Mouse (Mus musculus) hindbrain, embryonic 12.5 days (tissue): Measurements from ENCODE around the gene Lifr. TPM values are rescaled to one million over a fixed set of nuclear protein-coding genes. Genes with fewer than 3 reads are reported as not detected.
A peak's percentile ranks its signal among the peaks of the same experiment; 100 is the strongest.

Experiments used
- ATAC-seq: fragments of 200-750 bp; cut with Nextera tagmentation; 2 replicates; pipeline ENCODE4 v1.8.0; 2017; ENCODE audit warnings: moderate TSS enrichment; ENCODE audit not compliant: low FRiP score
- H3K27ac ChIP-seq: fragments of 300-500 bp; sonication (generic); 2 replicates; pipeline ENCODE4 v1.5.1; 2016; ENCODE audit warnings: mild to moderate bottlenecking
- H3K27me3 ChIP-seq: fragments of 300-500 bp; sonication (generic); 2 replicates; pipeline ENCODE4 v1.6.1; 2016; ENCODE audit warnings: mild to moderate bottlenecking
- H3K36me3 ChIP-seq: fragments of 300-500 bp; sonication (generic); 2 replicates; pipeline ENCODE4 v1.6.1; 2016; ENCODE audit warnings: mild to moderate bottlenecking
- H3K4me1 ChIP-seq: fragments of 300-500 bp; sonication (generic); 2 replicates; pipeline ENCODE4 v1.6.1; 2016
- H3K4me2 ChIP-seq: fragments of 300-500 bp; sonication (generic); replicated peaks from 2 replicates; pipeline ENCODE4 v1.6.1; 2016; ENCODE audit warnings: mild to moderate bottlenecking
- H3K4me3 ChIP-seq: fragments of 300-500 bp; sonication (generic); 2 replicates; pipeline ENCODE4 v1.5.1; 2016; ENCODE audit warnings: mild to moderate bottlenecking
- H3K9ac ChIP-seq: fragments of 300-500 bp; sonication (generic); 2 replicates; pipeline ENCODE4 v1.6.1; 2016; ENCODE audit warnings: mild to moderate bottlenecking, moderate library complexity
- H3K9me3 ChIP-seq: fragments of 300-500 bp; sonication (generic); replicated peaks from 2 replicates; pipeline ENCODE4 v1.6.1; 2016; ENCODE audit warnings: mild to moderate bottlenecking
- WGBS: fragments of 180-500 bp; shearing (Covaris S2); methylation state at CpG from one replicate; pipeline ENCODE4 v1.1.7; 2016; 5-methylcytosine and 5-hydroxymethylcytosine counted together
- polyA plus RNA-seq: library from polyadenylated mRNA; unstranded; fragments of >200 nt; fragmentation: Nextera tagmentation; extraction: Ambion mirVana; gene quantifications from 2 replicates; pipeline ENCODE4 v1.2.1, GENCODE M21; 2016

The Lifr gene
- polyA plus RNA-seq, 1 experiment from 2014 or later = 16.5 TPM

GRCm38 (mm10) chr15:7173346-7173745 lies 82.9 kb downstream of the Lifr start:
- no peak for ATAC-seq
- WGBS = 87% methylated on average over 7 of the region's 7 CpGs
- no peak overlapping the region for H3K4me2 ChIP-seq

GRCm38 (mm10) chr15:7173776-7174175 lies 83.4 kb downstream of the Lifr start:
- no peak overlapping the region for H3K27ac ChIP-seq
- no peaks in the 10 kb centered on the region for H3K9me3 ChIP-seq
- 83% methylated on average over 8 of the region's 8 CpGs for WGBS
- H3K27me3 ChIP-seq = no peaks in the 10 kb centered on the region
- H3K36me3 ChIP-seq = peaks cover 20% of the 10 kb centered on the region; the same call in 1 of the 2 replicates
- H3K4me1 ChIP-seq = no peaks in the 10 kb centered on the region
- H3K9ac ChIP-seq = no peak overlapping the region
- no peak overlapping the region for H3K4me3 ChIP-seq
- H3K4me2 ChIP-seq = no peak overlapping the region
- ATAC-seq = no peak

More at GRCm38 (mm10) chr15:7173346-7173745, 82.9 kb downstream of the Lifr start:
- no peaks in the 10 kb centered on the region for H3K27me3 ChIP-seq
- no peak overlapping the region for H3K4me3 ChIP-seq
- H3K9me3 ChIP-seq = no peaks in the 10 kb centered on the region
- H3K9ac ChIP-seq = no peak overlapping the region
- peaks cover 20% of the 10 kb centered on the region; the same call in 1 of the 2 replicates for H3K36me3 ChIP-seq
- H3K27ac ChIP-seq = no peak overlapping the region
- no peaks in the 10 kb centered on the region for H3K4me1 ChIP-seq

DNA sequence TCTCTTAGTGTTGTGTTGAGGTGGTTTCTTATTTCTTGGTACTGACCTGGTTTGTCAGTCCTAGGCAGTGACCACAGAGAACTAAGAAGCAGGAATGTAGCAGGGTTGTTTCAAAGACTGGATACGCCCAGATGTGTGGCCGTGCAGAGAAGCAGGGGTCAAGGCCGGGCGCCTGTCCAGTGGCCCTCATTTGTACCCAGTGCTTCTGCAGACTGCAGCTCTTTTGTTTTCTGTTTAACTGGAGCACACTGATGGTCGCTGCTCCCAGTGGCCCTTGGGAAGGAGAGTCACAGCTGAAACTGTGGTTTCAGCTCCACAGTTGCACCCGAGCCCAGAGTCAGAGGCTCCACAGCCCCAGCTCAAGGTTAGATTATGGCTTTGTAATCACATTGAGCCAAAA lies 90.2 kb downstream of the Lifr start:
- WGBS = 36% methylated on average over 6 of the region's 6 CpGs
- peaks cover 22% of the 10 kb centered on the region for H3K36me3 ChIP-seq
- no peak overlapping the region for H3K4me2 ChIP-seq
- H3K4me1 ChIP-seq = peaks cover 4% of the 10 kb centered on the region; the same call in 1 of the 2 replicates
- H3K27me3 ChIP-seq = no peaks in the 10 kb centered on the region
- no peak for ATAC-seq
- H3K4me3 ChIP-seq = no peak overlapping the region
- no peak overlapping the region for H3K27ac ChIP-seq
- no peak overlapping the region for H3K9ac ChIP-seq
- no peaks in the 10 kb centered on the region for H3K9me3 ChIP-seq

- Histone ChIP-seq H3K4me2 (no peak overlapping the region), H3K27me3 (no peaks in the 10 kb centered on the region), H3K9me3 (no peaks in the 10 kb centered on the region), H3K36me3 (peaks cover 41% of the 10 kb centered on the region), H3K4me3 (no peak overlapping the region), H3K9ac (no peak overlapping the region), H3K27ac (no peak overlapping the region), H3K4me1 (peaks cover 6% of the 10 kb centered on the region; the same call in 1 of the 2 replicates)
- ATAC-seq = no peak
- WGBS = 89% methylated on average over 6 of the region's 6 CpGs
Observed at GRCm38 (mm10) chr15:7187682-7188081, 97.3 kb downstream of the Lifr start.

DNA sequence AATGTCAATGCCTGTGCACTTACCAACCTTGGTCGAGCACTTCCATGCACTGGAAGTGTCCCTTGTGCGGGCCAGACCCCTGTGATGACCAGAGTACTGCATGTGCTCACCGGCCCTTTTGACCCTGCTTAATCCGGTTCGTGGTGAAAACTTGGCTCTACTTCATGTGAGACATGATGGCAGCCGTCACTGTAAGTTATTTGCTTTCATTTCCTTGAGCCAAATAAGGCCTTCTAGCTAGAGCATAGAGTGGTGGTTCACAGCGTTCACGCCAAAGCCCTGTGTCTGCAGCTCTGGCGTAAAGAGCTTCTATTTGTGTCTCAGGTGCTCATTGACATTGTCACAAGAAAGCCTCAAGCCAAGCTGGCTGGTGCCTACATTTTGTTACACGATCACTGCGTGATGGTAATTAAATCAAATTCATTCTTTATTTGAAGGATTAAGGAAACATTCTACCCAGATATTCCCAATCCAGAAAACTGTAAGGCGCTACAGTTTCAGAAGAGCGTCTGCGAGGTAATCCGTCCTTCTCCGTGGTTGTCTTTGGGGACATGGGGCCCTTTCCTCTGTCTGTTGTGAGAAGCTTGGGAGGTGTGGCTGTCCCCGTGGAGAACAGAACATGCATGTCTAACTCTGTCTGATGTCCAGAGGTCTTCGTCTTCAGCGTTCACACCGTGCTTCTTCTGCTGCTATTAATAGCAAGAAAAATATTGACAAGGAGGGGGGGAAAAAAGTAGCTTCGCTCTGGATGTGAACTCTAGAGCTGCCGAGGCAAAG lies 99.5 kb downstream of the Lifr start:
- H3K9ac ChIP-seq = no peak overlapping the region
- H3K4me3 ChIP-seq = no peak overlapping the region
- 88% methylated on average over 22 of the region's 22 CpGs for WGBS
- ATAC-seq = no peak
- peaks cover 23% of the 10 kb centered on the region for H3K4me1 ChIP-seq
- H3K36me3 ChIP-seq = peaks cover 36% of the 10 kb centered on the region
- no peak overlapping the region for H3K4me2 ChIP-seq
- H3K27ac ChIP-seq = no peak overlapping the region
- H3K9me3 ChIP-seq = no peaks in the 10 kb centered on the region
- H3K27me3 ChIP-seq = no peaks in the 10 kb centered on the region

GRCm38 (mm10) chr15:7191074-7191473 lies 100.7 kb downstream of the Lifr start:
- Histone ChIP-seq H3K4me1 (peaks cover 31% of the 10 kb centered on the region), H3K9ac (no peak overlapping the region), H3K9me3 (no peaks in the 10 kb centered on the region), H3K27ac (no peak overlapping the region), H3K27me3 (no peaks in the 10 kb centered on the region), H3K36me3 (peaks cover 26% of the 10 kb centered on the region), H3K4me3 (no peak overlapping the region), H3K4me2 (no peak overlapping the region)
- WGBS = 88% methylated on average over 4 of the region's 4 CpGs
- ATAC-seq = no peak

- Histone ChIP-seq H3K4me1 (peaks cover 34% of the 10 kb centered on the region), H3K9me3 (no peaks in the 10 kb centered on the region), H3K27me3 (no peaks in the 10 kb centered on the region), H3K4me3 (no peak overlapping the region), H3K36me3 (peaks cover 21% of the 10 kb centered on the region), H3K27ac (no peak overlapping the region), H3K9ac (no peak overlapping the region), H3K4me2 (no peak overlapping the region)
- no peak for ATAC-seq
- 91% methylated on average over 2 of the region's 2 CpGs for WGBS
Observed at GRCm38 (mm10) chr15:7192582-7192981, 102.2 kb downstream of the Lifr start.

- Histone ChIP-seq H3K9me3 (no peaks in the 10 kb centered on the region), H3K9ac (no peak overlapping the region), H3K4me3 (no peak overlapping the region), H3K36me3 (peaks cover 20% of the 10 kb centered on the region), H3K4me2 (peak overlapping the region; percentile 22; the same call in 1 of the 2 replicates), H3K4me1 (peaks cover 40% of the 10 kb centered on the region), H3K27me3 (no peaks in the 10 kb centered on the region), H3K27ac (peak overlapping the region; percentile 87)
- 7% methylated on average over 13 of the region's 13 CpGs for WGBS
- peak; percentile 68 for ATAC-seq
Observed at GRCm38 (mm10) chr15:7194147-7194720, 103.8 kb downstream of the Lifr start.

DNA sequence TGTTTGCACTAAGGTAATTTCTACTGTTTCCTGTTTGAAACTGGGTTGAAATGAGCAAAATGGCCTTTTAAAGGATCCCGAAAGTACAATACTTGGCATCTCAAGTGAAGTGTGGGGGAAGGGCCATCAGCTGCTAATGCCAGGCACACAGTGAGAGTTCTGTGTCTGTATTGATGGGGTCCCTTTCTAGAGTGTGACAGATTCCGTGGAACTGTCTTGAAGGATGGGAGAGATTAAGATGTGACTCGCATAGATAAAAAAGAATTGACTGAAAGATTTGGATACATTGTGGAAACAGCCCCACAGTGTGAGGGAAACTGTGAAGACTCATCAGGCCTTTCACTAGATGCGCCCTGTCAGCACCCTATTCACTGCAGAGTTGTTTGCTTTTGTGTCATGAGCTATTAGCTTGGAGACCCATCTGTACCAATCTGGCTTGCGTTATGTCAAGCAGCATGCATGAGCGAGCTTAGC lies 104.4 kb downstream of the Lifr start:
- Histone ChIP-seq H3K36me3 (peaks cover 15% of the 10 kb centered on the region), H3K4me2 (0 out of 2 replicates have a peak overlapping the region, but pooled peaks have one; percentile 22), H3K9ac (no peak overlapping the region), H3K27me3 (no peaks in the 10 kb centered on the region), H3K9me3 (no peaks in the 10 kb centered on the region), H3K4me1 (peaks cover 46% of the 10 kb centered on the region), H3K27ac (peak overlapping the region; percentile 87), H3K4me3 (no peak overlapping the region)
- WGBS = 13% methylated on average over 6 of the region's 6 CpGs
- peak; percentile 87 for ATAC-seq

DNA sequence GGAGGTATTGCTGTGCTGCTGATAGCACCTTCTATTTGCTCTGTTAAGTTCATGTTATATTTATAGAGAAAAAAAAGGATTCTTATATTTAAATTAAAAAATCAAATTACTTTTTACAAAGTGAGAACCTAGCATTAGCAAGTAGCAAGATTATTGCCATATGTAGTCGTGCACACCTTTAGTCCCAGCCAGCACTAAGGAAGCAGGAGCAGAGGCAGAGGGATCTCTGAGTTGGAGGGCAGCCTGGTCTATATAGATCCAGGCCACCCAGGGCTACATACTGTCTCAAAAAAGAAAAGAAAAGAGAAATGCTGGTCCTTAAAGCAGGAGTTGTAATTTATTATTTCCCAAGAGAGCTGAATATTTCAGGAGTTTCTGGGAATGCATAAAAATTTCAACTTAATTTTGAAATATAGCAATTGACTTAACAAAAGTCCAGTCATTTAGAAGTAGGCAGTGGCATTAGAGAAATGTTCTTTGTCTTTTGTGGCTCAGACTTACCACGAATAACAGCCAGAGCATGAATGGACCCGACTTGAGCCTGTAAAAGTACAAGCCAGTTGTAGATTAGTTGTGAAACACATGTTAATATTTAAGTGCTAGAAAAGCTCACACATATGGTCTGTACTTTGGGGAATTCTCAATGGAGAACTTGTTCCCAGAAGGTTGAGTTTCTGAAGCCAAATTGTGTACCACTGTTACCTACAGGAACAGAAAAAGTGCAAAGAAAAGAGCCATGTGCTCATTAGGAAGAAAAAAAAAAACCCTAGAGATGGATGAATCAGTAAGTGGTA lies 107.4 kb downstream of the Lifr start:
- WGBS = 46% methylated on average over 3 of the region's 3 CpGs
- peaks cover 58% of the 10 kb centered on the region for H3K4me1 ChIP-seq
- no peak overlapping the region for H3K9ac ChIP-seq

DNA sequence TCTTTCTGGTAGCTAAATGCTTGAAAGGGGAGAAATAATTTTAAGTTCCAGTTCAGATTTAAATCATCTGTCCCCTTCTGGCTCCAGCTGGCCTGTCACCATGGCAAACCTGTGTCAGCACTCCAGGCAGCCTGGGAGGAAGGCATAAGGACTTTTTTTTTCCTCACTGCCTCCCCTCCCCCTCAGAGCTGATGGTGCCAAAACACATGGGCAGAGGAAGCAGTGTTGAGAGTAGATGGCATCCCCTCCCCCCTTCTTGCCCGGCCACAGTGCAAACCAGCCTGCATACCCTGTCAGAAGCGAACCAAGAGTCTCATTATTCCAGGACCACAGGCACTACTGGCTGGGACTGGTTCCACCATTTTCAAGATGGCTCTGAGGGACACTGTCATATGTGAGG lies 108.4 kb downstream of the Lifr start:
- Histone ChIP-seq H3K4me3 (no peak overlapping the region), H3K4me1 (peaks cover 57% of the 10 kb centered on the region), H3K4me2 (no peak overlapping the region), H3K27me3 (no peaks in the 10 kb centered on the region), H3K27ac (peak overlapping the region; percentile 64), H3K9me3 (no peaks in the 10 kb centered on the region), H3K9ac (no peak overlapping the region), H3K36me3 (no peaks in the 10 kb centered on the region)
- ATAC-seq = peak; percentile 82
- WGBS = 17% methylated on average over 2 of the region's 2 CpGs

More for the DNA sequence above, 107.4 kb downstream of the Lifr start:
- H3K27ac ChIP-seq = peak overlapping the region; percentile 66
- no peak overlapping the region for H3K4me3 ChIP-seq
- H3K9me3 ChIP-seq = no peaks in the 10 kb centered on the region
- no peaks in the 10 kb centered on the region for H3K27me3 ChIP-seq
- no peaks in the 10 kb centered on the region for H3K36me3 ChIP-seq
- ATAC-seq = no peak
- H3K4me2 ChIP-seq = no peak overlapping the region

- H3K9ac ChIP-seq = no peak overlapping the region
- no peak overlapping the region for H3K27ac ChIP-seq
- H3K27me3 ChIP-seq = no peaks in the 10 kb centered on the region
- peaks cover 51% of the 10 kb centered on the region for H3K4me1 ChIP-seq
- H3K4me3 ChIP-seq = no peak overlapping the region
- ATAC-seq = no peak
- no peak overlapping the region for H3K4me2 ChIP-seq
- 57% methylated on average over 6 of the region's 6 CpGs for WGBS
- H3K9me3 ChIP-seq = no peaks in the 10 kb centered on the region
- H3K36me3 ChIP-seq = no peaks in the 10 kb centered on the region
Observed at GRCm38 (mm10) chr15:7200286-7200685, 109.9 kb downstream of the Lifr start.
